Mouse (Mus musculus) embryonic facial prominence, embryonic 14.5 days (tissue): ENCODE results near the gene Tnrc18. TPM values are rescaled to one million over a fixed set of nuclear protein-coding genes. Genes with fewer than 3 reads are reported as not detected.

Experiments
- ATAC-seq: fragments of 200-750 bp; cut with Nextera tagmentation; 2 replicates; pipeline ENCODE4 v1.8.0; 2017; ENCODE audit warnings: low read depth, moderate number of reproducible peaks, moderate TSS enrichment
- DNase-seq: peaks from one replicate; pipeline ENCODE4 v3.0.0-alpha.2; 2015; ENCODE audit warnings: low spot score
- H3K27ac ChIP-seq: fragments of 300-500 bp; sonication (generic); replicated peaks from 2 replicates; pipeline ENCODE4 v1.5.1; 2014; ENCODE audit warnings: low read depth, mild to moderate bottlenecking, low read length, moderate library complexity
- H3K27me3 ChIP-seq: fragments of 300-500 bp; sonication (generic); replicated peaks from 2 replicates; pipeline ENCODE4 v1.6.1; 2014; ENCODE audit warnings: low read length; ENCODE audit not compliant: control insufficient read depth, insufficient read depth
- H3K36me3 ChIP-seq: fragments of 300-500 bp; sonication (generic); 2 replicates; pipeline ENCODE4 v1.6.1; 2014; ENCODE audit warnings: low read length, mixed read lengths; ENCODE audit not compliant: control insufficient read depth, insufficient read depth
- H3K4me1 ChIP-seq: fragments of 300-500 bp; sonication (generic); 2 replicates; pipeline ENCODE4 v1.6.1; 2014; ENCODE audit warnings: antibody characterized with exemption, low read length; ENCODE audit not compliant: control insufficient read depth, insufficient read depth
- H3K4me2 ChIP-seq: fragments of 300-500 bp; sonication (generic); 2 replicates; pipeline ENCODE4 v1.6.1; 2014; ENCODE audit warnings: low read depth, mild to moderate bottlenecking, low read length, moderate library complexity, mixed read lengths
- H3K4me3 ChIP-seq: fragments of 300-500 bp; sonication (generic); 2 replicates; pipeline ENCODE4 v1.5.1; 2014; ENCODE audit warnings: low read depth, mild to moderate bottlenecking, low read length
- H3K9ac ChIP-seq: fragments of 300-500 bp; sonication (generic); 2 replicates; pipeline ENCODE4 v1.6.1; 2014; ENCODE audit warnings: low read depth, mild to moderate bottlenecking, low read length, moderate library complexity, mixed read lengths
- H3K9me3 ChIP-seq: fragments of 300-500 bp; sonication (generic); 2 replicates; pipeline ENCODE4 v1.6.1; 2016; ENCODE audit warnings: low read length; ENCODE audit not compliant: control insufficient read depth
- WGBS: fragments of 180-500 bp; shearing (Covaris S2); extraction: QIAGEN DNeasy Blood & Tissue Kit; methylation state at CpG from one replicate; pipeline ENCODE4 v1.1.7; 2014; 5-methylcytosine and 5-hydroxymethylcytosine counted together
- polyA plus RNA-seq: library from polyadenylated mRNA; unstranded; fragments of >200 nt; fragmentation: Nextera tagmentation; extraction: Ambion mirVana; gene quantifications from 2 replicates; pipeline ENCODE4 v1.2.1, GENCODE M21; 2014

The Tnrc18 gene
- polyA plus RNA-seq, 1 experiment from 2014 or later: 32.9 TPM

DNA sequence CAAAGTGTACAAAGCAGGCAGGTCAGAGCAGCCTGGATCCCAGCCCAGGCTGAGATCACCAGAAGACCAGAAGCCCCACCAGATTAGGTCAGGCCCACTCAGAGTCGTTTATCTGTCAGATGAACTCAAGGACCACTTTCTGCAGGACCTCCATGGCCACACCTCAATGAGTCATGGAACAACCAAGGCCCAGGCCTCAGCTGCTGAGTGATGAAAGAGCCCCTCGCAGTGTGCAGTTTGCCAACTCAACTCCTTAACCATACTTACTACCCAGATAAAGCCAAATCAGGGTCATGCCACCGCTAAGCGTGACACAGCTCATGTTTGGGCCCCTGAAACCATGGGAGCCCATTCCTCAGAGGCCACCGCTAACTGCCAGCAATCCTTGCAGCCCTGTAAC lies 109.8 kb downstream of the Tnrc18 start:
- no peaks in the 10 kb centered on the region for H3K36me3 ChIP-seq
- DNase-seq: no peak
- H3K4me1 ChIP-seq: no peaks in the 10 kb centered on the region
- no peak overlapping the region for H3K9ac ChIP-seq
- no peak overlapping the region for H3K4me3 ChIP-seq
- no peak overlapping the region for H3K27ac ChIP-seq
- no peaks in the 10 kb centered on the region; the same call in 1 of the 2 replicates for H3K27me3 ChIP-seq
- no peak for ATAC-seq
- 92% methylated on average over 5 of the region's 5 CpGs for WGBS
- H3K9me3 ChIP-seq: 0 out of 2 replicates have a peak, but pooled peaks cover 8% of the 10 kb centered on the region
- no peak overlapping the region for H3K4me2 ChIP-seq

DNA sequence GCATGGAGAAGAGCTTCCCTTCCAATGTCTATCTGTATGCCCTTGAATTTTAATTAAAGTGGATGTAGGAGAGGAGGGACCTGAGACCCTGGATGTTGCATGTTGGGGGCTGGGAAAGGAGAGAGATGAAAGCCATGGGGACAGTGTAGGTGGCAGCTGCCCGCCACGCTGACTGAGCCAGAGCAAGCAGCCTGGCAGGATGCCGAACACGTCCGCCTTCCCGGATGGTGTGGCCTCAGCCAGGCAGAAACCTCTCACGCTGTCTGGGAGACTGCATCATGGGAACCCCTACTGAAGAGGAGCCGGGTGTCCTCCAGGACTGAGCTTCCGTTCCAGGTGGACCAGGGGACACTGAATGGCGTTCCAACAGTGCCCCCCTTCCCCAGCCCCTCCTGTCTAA lies 113.9 kb downstream of the Tnrc18 start:
- WGBS: 93% methylated on average over 7 of the region's 10 CpGs
- DNase-seq: no peak
- ATAC-seq: no peak

DNA sequence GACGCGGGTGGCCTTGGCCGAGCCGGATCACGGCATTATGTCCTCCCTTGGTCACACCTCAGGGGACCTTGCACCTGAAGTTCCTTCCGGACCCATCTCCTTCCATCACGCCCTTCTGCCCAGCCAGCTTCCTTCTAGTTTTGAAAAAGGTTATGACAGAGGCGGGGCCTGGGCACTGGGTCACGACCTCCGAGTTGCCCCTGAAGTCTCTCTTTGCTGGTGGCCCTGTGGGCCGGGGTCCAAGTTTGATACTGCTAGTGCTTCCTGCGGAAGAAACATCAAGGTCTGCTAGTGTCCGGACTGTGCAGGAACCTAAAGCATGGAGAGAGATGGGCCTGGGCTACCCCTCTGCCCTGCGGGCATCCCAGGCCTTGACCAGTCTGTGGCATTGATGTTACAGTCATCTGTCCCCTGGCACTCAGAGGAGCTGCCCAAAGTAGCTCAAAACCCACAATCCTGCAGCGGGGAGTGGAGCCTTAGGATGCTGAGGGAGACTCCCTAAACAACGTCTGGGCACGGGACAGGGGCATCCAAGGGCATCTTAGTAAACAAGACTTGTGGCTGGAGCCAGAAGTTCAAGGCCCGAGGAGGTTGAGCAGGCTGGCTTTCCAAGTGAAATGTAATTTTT lies 114.8 kb downstream of the Tnrc18 start:
- peak overlapping the region; percentile 59 for H3K4me3 ChIP-seq
- peaks cover 12% of the 10 kb centered on the region for H3K27me3 ChIP-seq
- 23% methylated on average over 14 of the region's 18 CpGs for WGBS
- H3K4me1 ChIP-seq: peaks cover 6% of the 10 kb centered on the region; the same call in 1 of the 2 replicates
- no peaks in the 10 kb centered on the region for H3K36me3 ChIP-seq
- no peaks in the 10 kb centered on the region for H3K9me3 ChIP-seq
- peak overlapping the region; percentile 98 for H3K4me2 ChIP-seq
- ATAC-seq (no peak), DNase-seq (no peak)
- no peak overlapping the region for H3K27ac ChIP-seq
- H3K9ac ChIP-seq: peak overlapping the region; percentile 70

More for the DNA sequence above, 113.9 kb downstream of the Tnrc18 start:
- Histone ChIP-seq H3K4me1 (peaks cover 6% of the 10 kb centered on the region; the same call in 1 of the 2 replicates), H3K9me3 (no peaks in the 10 kb centered on the region), H3K27me3 (peaks cover 10% of the 10 kb centered on the region), H3K9ac (no peak overlapping the region), H3K36me3 (no peaks in the 10 kb centered on the region), H3K4me3 (no peak overlapping the region), H3K27ac (no peak overlapping the region), H3K4me2 (no peak overlapping the region)

DNA sequence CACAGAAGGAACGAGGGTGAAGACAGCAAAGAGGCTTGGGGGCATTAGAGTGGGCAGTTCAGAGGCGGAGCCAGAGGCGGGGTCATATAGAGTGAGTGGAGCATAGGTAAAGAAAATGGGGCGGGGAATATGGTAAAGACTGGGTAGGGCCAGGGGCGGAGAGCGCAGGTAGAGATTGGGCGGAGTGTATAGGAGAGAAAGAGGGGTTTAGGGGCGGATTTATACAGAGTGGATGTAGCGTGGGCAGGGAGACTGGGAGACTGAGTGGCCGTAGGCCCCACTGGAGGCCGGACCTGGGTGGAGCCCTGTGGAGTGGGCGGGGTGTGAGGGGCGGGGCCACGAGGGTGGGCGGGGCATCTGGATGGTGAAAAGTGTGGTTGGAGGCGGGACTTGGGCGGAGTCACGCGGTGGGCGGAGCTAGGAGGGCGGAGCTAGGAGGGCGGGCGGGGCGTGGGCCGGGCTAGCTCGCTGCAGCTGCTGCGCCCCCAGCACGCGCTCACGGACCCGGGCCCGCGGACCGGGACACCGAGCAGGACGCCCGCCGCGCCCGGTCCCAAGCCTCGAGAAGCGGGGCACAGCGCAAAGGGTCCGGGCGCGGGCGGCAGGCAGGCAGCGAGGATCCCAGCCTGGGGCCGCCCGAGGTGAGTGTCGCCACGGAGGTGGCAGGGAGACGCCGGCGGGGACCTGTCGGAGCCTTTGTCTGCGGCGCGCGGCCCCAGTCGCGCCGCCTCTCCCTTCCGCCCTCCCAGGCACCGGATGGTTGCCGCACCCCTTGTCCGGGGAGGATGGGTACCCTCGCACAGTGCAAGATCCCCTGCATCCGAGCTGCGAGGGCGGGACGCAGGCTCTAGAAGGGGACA lies 115.6 kb downstream of the Tnrc18 start:
- Histone ChIP-seq H3K9me3 (no peaks in the 10 kb centered on the region), H3K27ac (no peak overlapping the region), H3K36me3 (no peaks in the 10 kb centered on the region), H3K9ac (peak overlapping the region; percentile 70), H3K4me3 (peak overlapping the region; percentile 59), H3K4me1 (peaks cover 6% of the 10 kb centered on the region; the same call in 1 of the 2 replicates), H3K4me2 (peak overlapping the region; percentile 98), H3K27me3 (peaks cover 12% of the 10 kb centered on the region)
- WGBS: 4% methylated on average over 13 of the region's 72 CpGs
- DNase-seq: peak; percentile 65
- ATAC-seq: peak; percentile 85

DNA sequence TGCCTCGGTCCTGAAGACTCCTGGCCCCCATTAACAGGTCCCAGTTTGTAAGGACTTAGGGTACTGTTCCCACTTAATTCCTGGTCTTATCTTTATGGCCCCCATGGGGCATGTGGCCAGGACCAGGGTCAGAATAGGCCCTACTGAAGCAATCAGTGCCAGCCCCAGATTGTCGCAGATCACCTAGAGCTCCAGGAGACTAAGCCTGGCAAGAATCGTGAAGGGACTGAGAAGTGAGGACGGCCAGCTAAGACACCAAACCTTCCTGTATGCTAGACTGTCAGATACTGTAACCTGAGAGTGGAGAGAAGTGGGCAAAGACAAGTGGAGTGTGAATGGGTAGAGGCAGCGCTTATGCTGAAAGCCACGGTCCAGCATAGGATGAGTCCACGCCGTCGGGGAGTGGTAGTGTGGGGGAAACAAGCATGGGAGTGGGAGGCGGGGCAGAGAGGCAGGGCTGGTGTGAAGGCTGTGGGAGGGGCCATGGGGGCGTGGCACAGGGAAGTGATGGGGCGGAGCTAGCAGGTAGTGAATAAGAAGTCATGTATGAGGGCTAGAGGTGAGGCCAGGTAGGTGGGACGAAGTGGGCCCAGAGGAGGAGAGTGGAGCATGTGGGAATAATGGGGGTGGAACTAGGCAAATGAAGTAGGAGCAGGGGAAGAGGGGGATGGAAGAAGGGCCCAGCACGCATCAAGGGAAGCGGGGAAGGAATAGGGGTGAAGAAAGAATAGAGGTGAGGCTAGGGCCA lies 116.4 kb downstream of the Tnrc18 start:
- no peaks in the 10 kb centered on the region for H3K36me3 ChIP-seq

DNA sequence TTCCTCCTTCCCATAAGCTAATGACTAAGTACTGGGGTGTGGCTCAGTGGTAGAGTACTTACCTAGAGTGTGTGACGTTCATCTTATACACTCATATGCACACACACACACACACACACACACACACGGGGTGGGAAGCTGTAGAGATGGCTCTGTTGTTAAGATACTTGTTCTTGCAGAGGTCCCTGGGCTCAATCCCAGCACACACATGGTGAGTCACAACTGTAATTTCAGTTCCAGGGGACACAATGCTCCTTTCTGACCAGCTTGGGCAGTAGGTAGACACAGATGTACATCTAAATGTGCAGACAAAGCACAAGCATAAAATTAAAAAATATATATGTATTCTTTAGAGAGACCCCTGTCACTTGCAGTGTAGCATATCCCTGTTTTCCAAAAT lies 119.7 kb downstream of the Tnrc18 start:
- Histone ChIP-seq H3K36me3 (no peaks in the 10 kb centered on the region), H3K27ac (no peak overlapping the region), H3K4me1 (peaks cover 6% of the 10 kb centered on the region; the same call in 1 of the 2 replicates), H3K9ac (no peak overlapping the region), H3K27me3 (peaks cover 12% of the 10 kb centered on the region; the same call in 1 of the 2 replicates), H3K9me3 (no peaks in the 10 kb centered on the region), H3K4me2 (no peak overlapping the region), H3K4me3 (no peak overlapping the region)
- DNase-seq (no peak), ATAC-seq (no peak)
- WGBS: 55% methylated on average over 2 of the region's 2 CpGs

More for the DNA sequence above, 116.4 kb downstream of the Tnrc18 start:
- Histone ChIP-seq H3K4me1 (peaks cover 6% of the 10 kb centered on the region; the same call in 1 of the 2 replicates), H3K27ac (no peak overlapping the region), H3K4me3 (peak overlapping the region; percentile 59; the same call in 1 of the 2 replicates), H3K9ac (no peak overlapping the region), H3K27me3 (peaks cover 12% of the 10 kb centered on the region), H3K4me2 (peak overlapping the region; percentile 98), H3K9me3 (no peaks in the 10 kb centered on the region)
- no peak for DNase-seq
- ATAC-seq: peak; percentile 45
- WGBS: 6% methylated on average over 14 of the region's 15 CpGs

DNA sequence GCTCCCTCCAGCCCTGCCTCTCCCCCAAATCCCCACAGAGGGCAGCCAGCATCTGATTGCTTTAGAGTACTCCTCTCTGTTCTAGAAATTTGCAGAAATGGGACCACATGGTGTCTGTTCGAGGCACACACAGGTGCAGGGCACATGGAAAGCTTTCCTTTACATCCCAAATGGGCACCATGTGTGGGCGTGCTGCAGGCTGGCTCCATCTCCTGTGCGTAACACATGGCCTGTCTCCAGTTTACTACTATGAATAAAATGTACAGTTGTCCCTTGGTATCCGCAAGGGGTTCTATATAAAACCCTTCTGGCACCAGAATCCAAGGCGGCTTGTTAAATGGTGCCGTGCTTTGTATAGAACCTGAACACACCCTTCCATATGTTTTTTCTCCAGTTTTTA lies 120.6 kb downstream of the Tnrc18 start:
- WGBS: 59% methylated on average over 6 of the region's 6 CpGs
- ATAC-seq (no peak), DNase-seq (peak; percentile 55)

DNA sequence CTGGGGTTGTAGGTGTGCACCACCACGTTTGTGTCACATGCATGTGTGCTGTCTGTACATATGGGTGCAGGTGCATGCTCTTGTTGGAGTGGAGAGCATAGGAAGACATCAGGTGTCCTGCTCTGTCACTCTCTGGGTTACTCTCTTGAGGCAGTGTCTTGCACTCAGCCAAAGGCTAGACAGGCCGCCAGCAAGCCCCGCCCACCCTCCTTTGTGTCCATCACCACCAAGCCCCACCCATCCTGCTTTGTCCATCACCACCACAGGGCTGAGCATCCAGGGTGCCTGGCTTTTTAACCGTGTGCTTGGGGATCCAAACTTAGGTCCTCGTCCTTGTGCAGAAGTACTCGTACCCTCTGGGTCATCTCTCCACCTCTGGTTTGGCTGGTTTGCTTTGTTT lies 121.2 kb downstream of the Tnrc18 start:
- DNase-seq: no peak
- no peaks in the 10 kb centered on the region for H3K9me3 ChIP-seq
- no peak overlapping the region for H3K9ac ChIP-seq
- no peak overlapping the region for H3K4me2 ChIP-seq
- no peaks in the 10 kb centered on the region for H3K36me3 ChIP-seq
- H3K4me1 ChIP-seq: no peaks in the 10 kb centered on the region; the same call in 1 of the 2 replicates
- H3K27me3 ChIP-seq: peaks cover 7% of the 10 kb centered on the region; the same call in 1 of the 2 replicates
- H3K27ac ChIP-seq: no peak overlapping the region
- WGBS: 19% methylated on average over 6 of the region's 6 CpGs
- no peak overlapping the region for H3K4me3 ChIP-seq
- no peak for ATAC-seq

More for the DNA sequence above, 120.6 kb downstream of the Tnrc18 start:
- H3K9me3 ChIP-seq: no peaks in the 10 kb centered on the region
- H3K9ac ChIP-seq: no peak overlapping the region
- H3K4me1 ChIP-seq: peaks cover 6% of the 10 kb centered on the region; the same call in 1 of the 2 replicates
- H3K27me3 ChIP-seq: peaks cover 12% of the 10 kb centered on the region; the same call in 1 of the 2 replicates
- H3K27ac ChIP-seq: no peak overlapping the region
- no peaks in the 10 kb centered on the region for H3K36me3 ChIP-seq
- H3K4me2 ChIP-seq: no peak overlapping the region
- H3K4me3 ChIP-seq: no peak overlapping the region
